Mouse (Mus musculus): ENCODE results near the gene Chd9. TPM values are rescaled to one million over a fixed set of nuclear protein-coding genes. Genes with fewer than 3 reads are reported as not detected.

The Chd9 gene
- polyA plus RNA-seq, 1 experiment, result not detected

DNA sequence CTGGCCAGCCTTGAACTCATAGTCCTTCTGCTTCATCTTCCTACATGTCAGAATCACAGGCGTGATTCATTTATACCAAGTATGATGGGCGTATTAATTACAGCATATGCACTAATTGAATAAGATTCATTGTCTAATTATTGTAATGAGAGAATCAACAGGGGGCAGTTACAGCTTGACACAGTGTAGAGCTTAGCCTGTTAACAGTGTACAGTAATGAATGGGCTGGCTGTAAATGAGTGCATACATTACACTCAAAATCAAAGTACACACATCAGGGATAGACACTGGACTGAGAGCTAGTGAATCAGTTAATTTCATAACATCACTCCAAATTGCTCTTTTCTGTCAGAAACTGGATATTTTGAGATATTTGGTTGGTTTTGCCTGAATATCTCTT, 135.9 kb downstream of the Chd9 start:
- WGBS, result 36% methylated on average over 2 of the region's 2 CpGs

DNA sequence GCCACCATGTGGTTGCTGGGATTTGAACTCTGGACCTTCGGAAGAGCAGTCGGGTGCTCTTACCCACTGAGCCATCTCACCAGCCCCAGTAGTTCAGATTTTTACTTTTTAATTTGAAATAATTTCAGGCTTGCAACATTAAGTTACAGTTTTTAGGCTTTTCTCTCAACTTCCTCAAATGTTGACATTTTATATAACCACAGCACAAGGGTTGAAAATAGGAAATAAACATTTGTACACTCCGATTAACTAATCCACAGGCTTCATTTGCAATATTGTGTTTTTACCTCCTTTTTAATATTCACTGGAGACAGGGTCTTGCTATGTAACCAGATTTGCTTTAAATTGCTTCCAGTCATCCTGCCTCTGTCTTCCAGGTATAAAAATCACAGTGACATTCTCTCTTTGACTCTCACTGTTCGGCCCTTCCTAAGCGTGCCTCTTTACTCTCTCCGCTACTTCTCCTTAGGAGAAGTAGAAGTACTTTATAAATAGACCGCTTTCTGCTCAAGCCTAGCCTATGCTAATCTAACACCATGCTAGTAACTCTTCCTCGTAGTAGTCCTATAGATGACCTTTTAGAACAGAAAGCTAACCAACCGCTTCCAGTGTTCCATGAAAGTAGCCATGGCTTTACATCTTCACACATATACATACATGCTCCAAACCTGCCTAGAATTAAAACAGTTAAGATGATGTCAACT, 137.5 kb downstream of the Chd9 start:
- no peak overlapping the region for H3K27ac ChIP-seq (ENCODE audit: insufficient read depth, low read depth, low read length)
- H3K4me1 ChIP-seq (ENCODE audit: control insufficient read depth, insufficient read depth, low read length), result peaks cover 5% of the 10 kb centered on the region
- no peak for TF ChIP-seq CTCF (IDR thresholded peaks at IDR 0.05; ENCODE audit: insufficient read depth, low read depth, low read length)
- no peak for TF ChIP-seq POLR2A (IDR thresholded peaks at IDR 0.05; ENCODE audit: insufficient read depth, low read depth, low read length)
- no peak overlapping the region for H3K4me3 ChIP-seq (ENCODE audit: insufficient read depth, low read depth, low read length)
- 91% methylated on average over 9 of the region's 9 CpGs for WGBS

More for the DNA sequence above, 135.9 kb downstream of the Chd9 start:
- Histone ChIP-seq H3K4me1 (ENCODE audit: control insufficient read depth, insufficient read depth, low read length) (peaks cover 11% of the 10 kb centered on the region), H3K4me3 (ENCODE audit: insufficient read depth, low read depth, low read length) (no peak overlapping the region), H3K27ac (ENCODE audit: insufficient read depth, low read depth, low read length) (no peak overlapping the region)
- no peak for TF ChIP-seq POLR2A (IDR thresholded peaks at IDR 0.05; ENCODE audit: insufficient read depth, low read depth, low read length)
- TF ChIP-seq CTCF (IDR thresholded peaks at IDR 0.05; ENCODE audit: insufficient read depth, low read depth, low read length), result no peak

DNA sequence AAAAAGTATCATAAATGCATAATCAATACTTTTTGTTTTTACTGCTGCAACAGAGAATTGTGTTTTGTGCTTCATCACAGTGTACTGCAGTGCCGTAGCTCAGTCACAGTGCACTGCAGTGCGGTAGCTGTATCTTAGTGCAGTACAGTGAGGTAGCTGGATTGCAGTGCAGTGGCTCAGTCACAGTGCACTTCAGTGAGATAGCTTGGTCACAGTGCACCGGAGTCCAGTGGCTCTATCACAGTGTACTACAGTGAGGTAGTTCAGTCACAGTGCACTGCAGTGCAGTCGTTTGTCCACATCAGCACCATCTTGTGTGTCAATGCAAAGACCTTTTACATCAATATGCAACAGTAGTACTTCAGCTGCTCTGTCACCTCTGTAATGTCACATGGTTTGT, 140.2 kb downstream of the Chd9 start:
- Histone ChIP-seq H3K27ac (ENCODE audit: insufficient read depth, low read depth, low read length) (no peak overlapping the region), H3K4me3 (ENCODE audit: insufficient read depth, low read depth, low read length) (no peak overlapping the region), H3K4me1 (ENCODE audit: control insufficient read depth, insufficient read depth, low read length) (no peaks in the 10 kb centered on the region)
- TF ChIP-seq POLR2A (IDR thresholded peaks at IDR 0.05; ENCODE audit: insufficient read depth, low read depth, low read length) (no peak), CTCF (IDR thresholded peaks at IDR 0.05; ENCODE audit: insufficient read depth, low read depth, low read length) (no peak)
- WGBS, result 96% methylated on average over 4 of the region's 4 CpGs

DNA sequence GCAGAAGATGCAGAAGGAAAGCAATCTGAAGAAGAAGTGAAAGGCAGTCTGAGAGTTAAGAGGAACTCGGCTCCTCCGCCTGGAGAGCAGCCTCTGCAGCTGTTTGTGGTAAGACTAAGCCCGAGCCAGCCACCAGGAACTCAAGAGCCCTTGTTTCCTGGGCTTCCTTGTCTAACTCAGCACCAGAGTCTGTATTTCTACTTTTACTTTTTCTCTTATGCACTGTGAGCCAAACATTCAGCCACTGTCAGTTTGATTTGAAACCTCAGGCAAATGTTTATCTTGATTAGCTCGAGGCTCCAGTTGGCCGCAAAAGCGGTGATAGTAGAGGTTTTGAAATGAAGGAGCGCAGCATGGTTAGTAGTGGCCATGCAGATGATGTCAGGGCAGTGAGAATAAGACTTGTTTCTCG, 148.8 kb downstream of the Chd9 start:
- WGBS, result 70% methylated on average over 8 of the region's 8 CpGs
- Histone ChIP-seq H3K4me1 (ENCODE audit: control insufficient read depth, insufficient read depth, low read length) (no peaks in the 10 kb centered on the region), H3K4me3 (ENCODE audit: insufficient read depth, low read depth, low read length) (no peak overlapping the region), H3K27ac (ENCODE audit: insufficient read depth, low read depth, low read length) (no peak overlapping the region)
- TF ChIP-seq CTCF (IDR thresholded peaks at IDR 0.05; ENCODE audit: insufficient read depth, low read depth, low read length) (no peak), POLR2A (IDR thresholded peaks at IDR 0.05; ENCODE audit: insufficient read depth, low read depth, low read length) (no peak)

DNA sequence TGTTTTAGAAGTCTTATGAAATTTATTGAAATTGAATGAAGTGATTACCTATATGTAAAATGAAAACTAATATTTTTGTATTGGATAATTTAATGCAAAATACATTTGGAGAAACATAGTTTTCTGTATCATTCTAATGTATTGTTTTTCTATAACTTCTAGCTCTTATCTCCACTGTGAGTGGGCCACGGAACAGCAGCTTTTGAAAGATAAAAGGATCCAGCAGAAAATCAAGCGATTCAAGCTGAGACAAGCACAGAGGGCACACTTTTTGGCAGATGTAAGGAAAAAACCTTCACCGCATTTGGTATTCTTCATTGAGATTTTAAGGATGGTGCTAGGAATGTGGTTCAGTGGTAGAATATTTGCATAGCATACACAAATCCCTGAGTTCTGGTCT, 150.6 kb downstream of the Chd9 start:
- no peak overlapping the region for H3K27ac ChIP-seq (ENCODE audit: insufficient read depth, low read depth, low read length)
- no peaks in the 10 kb centered on the region for H3K4me1 ChIP-seq (ENCODE audit: control insufficient read depth, insufficient read depth, low read length)
- TF ChIP-seq CTCF (IDR thresholded peaks at IDR 0.05; ENCODE audit: insufficient read depth, low read depth, low read length) (no peak), POLR2A (IDR thresholded peaks at IDR 0.05; ENCODE audit: insufficient read depth, low read depth, low read length) (no peak)
- 91% methylated on average over 3 of the region's 3 CpGs for WGBS
- no peak overlapping the region for H3K4me3 ChIP-seq (ENCODE audit: insufficient read depth, low read depth, low read length)

DNA sequence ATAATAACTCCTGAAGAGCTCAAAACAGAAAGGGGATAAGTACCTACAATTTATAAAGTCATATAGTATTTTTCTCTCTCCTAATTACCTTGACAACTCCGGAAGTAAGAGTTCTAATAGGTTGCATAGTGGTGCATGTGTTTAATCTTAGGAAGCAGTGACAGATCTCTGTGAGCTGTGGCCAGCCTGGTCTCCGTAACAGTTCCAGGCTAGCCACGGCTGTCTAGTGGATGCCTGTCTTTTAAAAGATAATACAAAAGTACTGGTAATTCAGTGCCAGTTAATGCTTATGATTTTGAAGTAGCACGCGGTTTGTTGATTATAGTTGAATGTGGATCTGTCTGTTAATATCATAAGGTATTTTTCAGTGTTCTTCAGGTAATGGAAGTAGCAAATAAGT, 151.1 kb downstream of the Chd9 start:
- WGBS, result 92% methylated on average over 5 of the region's 5 CpGs
- H3K27ac ChIP-seq (ENCODE audit: insufficient read depth, low read depth, low read length), result no peak overlapping the region
- TF ChIP-seq CTCF (IDR thresholded peaks at IDR 0.05; ENCODE audit: insufficient read depth, low read depth, low read length) (no peak), POLR2A (IDR thresholded peaks at IDR 0.05; ENCODE audit: insufficient read depth, low read depth, low read length) (no peak)
- H3K4me3 ChIP-seq (ENCODE audit: insufficient read depth, low read depth, low read length), result no peak overlapping the region
- H3K4me1 ChIP-seq (ENCODE audit: control insufficient read depth, insufficient read depth, low read length), result no peaks in the 10 kb centered on the region

DNA sequence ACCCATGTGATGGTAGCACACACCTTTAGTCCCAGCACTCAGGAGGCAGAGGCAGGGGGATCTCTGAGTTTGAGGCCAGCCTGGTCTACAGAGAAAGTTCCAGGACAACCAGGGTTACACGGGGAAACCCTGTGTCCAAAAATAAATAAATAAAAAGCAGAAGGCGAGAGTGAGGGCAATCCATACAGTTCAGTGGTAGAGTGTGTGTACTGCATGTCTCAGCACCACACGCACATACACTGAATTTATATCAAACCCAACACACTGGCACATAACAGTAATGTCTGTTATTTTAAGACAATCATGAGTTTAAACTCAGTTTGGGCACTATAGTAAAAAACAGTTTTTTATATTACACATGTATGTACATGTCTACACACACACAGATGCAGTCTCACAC, 153.9 kb downstream of the Chd9 start:
- 84% methylated on average over 3 of the region's 3 CpGs for WGBS
- no peaks in the 10 kb centered on the region for H3K4me1 ChIP-seq (ENCODE audit: control insufficient read depth, insufficient read depth, low read length)
- H3K4me3 ChIP-seq (ENCODE audit: insufficient read depth, low read depth, low read length), result no peak overlapping the region
- no peak overlapping the region for H3K27ac ChIP-seq (ENCODE audit: insufficient read depth, low read depth, low read length)
- TF ChIP-seq POLR2A (IDR thresholded peaks at IDR 0.05; ENCODE audit: insufficient read depth, low read depth, low read length), result no peak
- TF ChIP-seq CTCF (IDR thresholded peaks at IDR 0.05; ENCODE audit: insufficient read depth, low read depth, low read length), result no peak

DNA sequence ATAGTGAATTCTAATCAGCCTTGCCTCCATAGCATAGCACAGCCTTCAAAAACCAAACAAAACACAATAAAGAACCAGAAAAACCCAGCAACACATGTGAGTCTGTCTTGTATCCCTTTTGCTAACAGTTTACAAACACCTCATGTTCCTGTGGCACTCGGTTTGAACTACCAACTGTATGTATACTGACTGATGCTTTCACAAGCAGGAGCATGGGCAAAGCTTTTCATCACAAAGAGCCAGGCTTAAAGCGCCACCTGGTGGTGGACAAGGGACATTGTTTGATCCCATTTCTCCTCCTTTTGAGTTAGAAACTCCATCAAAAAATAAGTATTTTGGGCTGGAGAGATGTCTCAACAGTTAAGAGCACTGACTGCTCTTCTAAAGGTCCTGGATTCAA, 191.6 kb downstream of the Chd9 start:
- 4% methylated on average over 2 of the region's 2 CpGs for WGBS
- no peak overlapping the region for H3K27ac ChIP-seq (ENCODE audit: insufficient read depth, low read depth, low read length)
- H3K4me3 ChIP-seq (ENCODE audit: insufficient read depth, low read depth, low read length), result no peak overlapping the region
- TF ChIP-seq CTCF (IDR thresholded peaks at IDR 0.05; ENCODE audit: insufficient read depth, low read depth, low read length) (no peak), POLR2A (IDR thresholded peaks at IDR 0.05; ENCODE audit: insufficient read depth, low read depth, low read length) (no peak)
- H3K4me1 ChIP-seq (ENCODE audit: control insufficient read depth, insufficient read depth, low read length), result no peaks in the 10 kb centered on the region

DNA sequence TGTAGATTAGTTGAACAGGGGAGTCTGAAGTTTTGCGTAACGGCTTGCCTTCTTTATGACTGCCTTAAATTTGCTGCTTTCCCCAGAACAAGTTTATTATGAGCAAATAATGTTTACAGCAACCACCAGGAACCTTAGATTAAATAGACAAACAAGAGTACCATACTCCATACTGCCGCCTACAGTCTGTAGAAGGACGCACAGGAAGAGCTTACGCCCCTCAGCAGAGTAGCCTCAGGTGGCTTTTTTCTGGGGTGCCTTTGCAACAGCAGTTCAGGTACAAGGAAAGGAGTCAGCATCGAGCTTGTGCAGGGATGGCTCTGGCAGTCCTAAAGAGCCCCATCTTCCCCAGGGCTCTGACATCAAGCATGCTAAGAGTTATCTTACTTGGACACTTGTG, 206.3 kb downstream of the Chd9 start:
- WGBS, result 87% methylated on average over 6 of the region's 6 CpGs
- no peak overlapping the region for H3K27ac ChIP-seq (ENCODE audit: insufficient read depth, low read depth, low read length)
- TF ChIP-seq CTCF (IDR thresholded peaks at IDR 0.05; ENCODE audit: insufficient read depth, low read depth, low read length) (no peak), POLR2A (IDR thresholded peaks at IDR 0.05; ENCODE audit: insufficient read depth, low read depth, low read length) (no peak)
- H3K4me3 ChIP-seq (ENCODE audit: insufficient read depth, low read depth, low read length), result no peak overlapping the region
- no peaks in the 10 kb centered on the region for H3K4me1 ChIP-seq (ENCODE audit: control insufficient read depth, insufficient read depth, low read length)

Data from olfactory bulb, adult 2 months (tissue).